Mouse (Mus musculus) kidney, embryonic 16.5 days (tissue): ENCODE measurements around the gene Tmem266. TPM values are rescaled to one million over a fixed set of nuclear protein-coding genes. Genes with fewer than 3 reads are reported as not detected.

Experiments
- ATAC-seq: fragments of 200-750 bp; cut with Nextera tagmentation; 2 replicates; pipeline ENCODE4 v1.8.0; 2017; ENCODE audit warnings: moderate TSS enrichment; ENCODE audit not compliant: low FRiP score, low TSS enrichment
- H3K27ac ChIP-seq: fragments of 300-500 bp; sonication (generic); 2 replicates; pipeline ENCODE4 v1.5.1; 2014; ENCODE audit warnings: low read length
- H3K27me3 ChIP-seq: fragments of 300-500 bp; sonication (generic); 2 replicates; pipeline ENCODE4 v1.6.1; 2014; ENCODE audit warnings: low read length, control low read depth, mixed read lengths; ENCODE audit not compliant: insufficient read depth
- H3K36me3 ChIP-seq: fragments of 300-500 bp; sonication (generic); 2 replicates; pipeline ENCODE4 v1.6.1; 2014; ENCODE audit warnings: low read length, control low read depth, mixed read lengths; ENCODE audit not compliant: insufficient read depth
- H3K4me1 ChIP-seq: fragments of 300-500 bp; sonication (generic); 2 replicates; pipeline ENCODE4 v1.6.1; 2014; ENCODE audit warnings: low read length, control low read depth, mixed read lengths; ENCODE audit not compliant: insufficient read depth
- H3K4me2 ChIP-seq: fragments of 300-500 bp; sonication (generic); replicated peaks from 2 replicates; pipeline ENCODE4 v1.6.1; 2014; ENCODE audit warnings: low read depth, low read length
- H3K4me3 ChIP-seq: fragments of 300-500 bp; sonication (generic); 2 replicates; pipeline ENCODE4 v1.5.1; 2014; ENCODE audit warnings: mild to moderate bottlenecking, low read length
- H3K9ac ChIP-seq: fragments of 300-500 bp; sonication (generic); replicated peaks from 2 replicates; pipeline ENCODE4 v1.6.1; 2014; ENCODE audit warnings: low read length
- H3K9me3 ChIP-seq: fragments of 300-500 bp; sonication (generic); 2 replicates; pipeline ENCODE4 v1.6.1; 2016; ENCODE audit warnings: low read length, control low read depth
- WGBS: fragments of 180-500 bp; shearing (Covaris S2); extraction: QIAGEN DNeasy Blood & Tissue Kit; methylation state at CpG from one replicate; pipeline ENCODE4 v1.1.7; 2014; 5-methylcytosine and 5-hydroxymethylcytosine counted together
- polyA plus RNA-seq: library from polyadenylated mRNA; unstranded; fragments of >200 nt; fragmentation: Nextera tagmentation; extraction: Ambion mirVana; gene quantifications from 2 replicates; pipeline ENCODE4 v1.2.1, GENCODE M21; 2015

The Tmem266 gene
- polyA plus RNA-seq, 1 experiment from 2014 or later: 0.47 TPM

- Histone ChIP-seq H3K4me2 (no peak overlapping the region), H3K9ac (no peak overlapping the region), H3K9me3 (no peaks in the 10 kb centered on the region), H3K4me3 (no peak overlapping the region), H3K36me3 (no peaks in the 10 kb centered on the region), H3K27me3 (no peaks in the 10 kb centered on the region), H3K4me1 (no peaks in the 10 kb centered on the region), H3K27ac (no peak overlapping the region)
- WGBS: 52% methylated on average over 5 of the region's 5 CpGs
- no peak for ATAC-seq
These were observed 19.2 kb upstream of the Tmem266 start for GRCm38 (mm10) chr9:55307557-55307956.

- H3K4me1 ChIP-seq: no peaks in the 10 kb centered on the region
- H3K36me3 ChIP-seq: no peaks in the 10 kb centered on the region
- no peak for ATAC-seq
- H3K9me3 ChIP-seq: no peaks in the 10 kb centered on the region
- H3K9ac ChIP-seq: no peak overlapping the region
- no peak overlapping the region for H3K27ac ChIP-seq
- H3K27me3 ChIP-seq: no peaks in the 10 kb centered on the region
- H3K4me3 ChIP-seq: no peak overlapping the region
- 83% methylated on average over 5 of the region's 5 CpGs for WGBS
- H3K4me2 ChIP-seq: no peak overlapping the region
These were observed 18.3 kb upstream of the Tmem266 start for GRCm38 (mm10) chr9:55308455-55308854.

DNA sequence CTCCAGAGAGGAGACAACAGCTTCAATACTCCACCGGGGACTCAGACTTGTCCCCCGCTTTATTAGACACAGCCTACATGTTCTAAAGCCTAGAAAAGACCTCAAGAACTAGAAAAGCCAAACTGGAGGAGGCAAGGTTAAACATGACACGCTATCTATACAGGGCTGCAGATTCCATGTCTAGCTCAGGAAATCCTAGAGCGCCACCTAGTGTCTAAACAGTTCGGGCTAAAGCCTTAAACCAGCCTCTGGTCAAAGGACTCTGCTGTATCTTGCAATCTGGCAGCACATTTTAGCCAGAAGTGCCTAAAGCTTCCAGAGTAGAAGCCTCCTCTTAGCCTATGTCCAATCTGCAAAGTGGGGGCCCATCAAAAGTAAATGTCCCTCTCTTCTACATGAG lies 15.2 kb upstream of the Tmem266 start:
- no peaks in the 10 kb centered on the region for H3K4me1 ChIP-seq
- no peak overlapping the region for H3K4me2 ChIP-seq
- no peak overlapping the region for H3K9ac ChIP-seq
- no peaks in the 10 kb centered on the region for H3K36me3 ChIP-seq
- no peak overlapping the region for H3K4me3 ChIP-seq
- peak; percentile 77; the same call in 1 of the 2 replicates for ATAC-seq
- H3K9me3 ChIP-seq: no peaks in the 10 kb centered on the region
- 10% methylated on average over 5 of the region's 5 CpGs for WGBS
- no peaks in the 10 kb centered on the region for H3K27me3 ChIP-seq
- H3K27ac ChIP-seq: no peak overlapping the region

GRCm38 (mm10) chr9:55313619-55314261 lies 13.0 kb upstream of the Tmem266 start:
- Histone ChIP-seq H3K27ac (no peak overlapping the region), H3K27me3 (no peaks in the 10 kb centered on the region)
- 59% methylated on average over 12 of the region's 12 CpGs for WGBS

GRCm38 (mm10) chr9:55322641-55323040 lies 4.1 kb upstream of the Tmem266 start:
- Histone ChIP-seq H3K27me3 (peaks cover 52% of the 10 kb centered on the region), H3K4me2 (no peak overlapping the region), H3K4me1 (peaks cover 3% of the 10 kb centered on the region), H3K36me3 (no peaks in the 10 kb centered on the region), H3K9ac (no peak overlapping the region), H3K9me3 (no peaks in the 10 kb centered on the region), H3K27ac (no peak overlapping the region), H3K4me3 (no peak overlapping the region)
- ATAC-seq: no peak
- 55% methylated on average over 1 of the region's 1 CpGs for WGBS

More at GRCm38 (mm10) chr9:55313619-55314261, 13.0 kb upstream of the Tmem266 start:
- Histone ChIP-seq H3K9me3 (no peaks in the 10 kb centered on the region), H3K9ac (no peak overlapping the region), H3K4me1 (no peaks in the 10 kb centered on the region), H3K36me3 (no peaks in the 10 kb centered on the region), H3K4me3 (no peak overlapping the region), H3K4me2 (no peak overlapping the region)
- no peak for ATAC-seq

- no peaks in the 10 kb centered on the region for H3K36me3 ChIP-seq
- H3K9me3 ChIP-seq: no peaks in the 10 kb centered on the region
- H3K4me2 ChIP-seq: no peak overlapping the region
- H3K9ac ChIP-seq: no peak overlapping the region
- no peak overlapping the region for H3K4me3 ChIP-seq
- WGBS: 44% methylated on average over 8 of the region's 8 CpGs
- peaks cover 66% of the 10 kb centered on the region for H3K27me3 ChIP-seq
- peaks cover 3% of the 10 kb centered on the region for H3K4me1 ChIP-seq
- H3K27ac ChIP-seq: no peak overlapping the region
- ATAC-seq: no peak
These were observed 2.6 kb upstream of the Tmem266 start for GRCm38 (mm10) chr9:55324085-55324484.

DNA sequence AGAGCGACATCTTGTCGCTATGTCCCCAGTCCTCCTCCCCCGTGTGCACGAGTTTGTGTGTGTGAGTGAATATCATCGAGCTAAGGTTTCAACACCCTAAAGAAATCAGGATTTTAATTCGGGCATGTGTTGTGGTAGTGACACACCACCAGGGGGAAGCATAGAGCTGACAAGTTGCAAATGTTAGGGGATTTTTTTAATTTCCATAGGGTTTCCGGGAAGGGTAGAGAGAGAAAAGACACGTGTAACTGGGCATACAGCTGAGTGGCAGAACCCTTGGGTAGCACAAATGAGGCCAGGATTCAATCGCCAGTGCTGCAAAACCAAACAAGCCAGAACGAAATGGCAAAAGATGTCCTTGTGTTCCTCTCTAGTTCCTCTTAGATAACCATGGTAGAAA lies 2.2 kb upstream of the Tmem266 start:
- H3K9ac ChIP-seq: no peak overlapping the region
- H3K36me3 ChIP-seq: no peaks in the 10 kb centered on the region
- WGBS: 53% methylated on average over 10 of the region's 10 CpGs
- H3K9me3 ChIP-seq: no peaks in the 10 kb centered on the region
- no peak overlapping the region for H3K27ac ChIP-seq
- no peak overlapping the region for H3K4me3 ChIP-seq
- H3K4me1 ChIP-seq: peaks cover 3% of the 10 kb centered on the region
- ATAC-seq: no peak
- H3K27me3 ChIP-seq: peaks cover 69% of the 10 kb centered on the region
- no peak overlapping the region for H3K4me2 ChIP-seq

- WGBS: 42% methylated on average over 1 of the region's 1 CpGs
- peaks cover 3% of the 10 kb centered on the region for H3K4me1 ChIP-seq
- H3K27ac ChIP-seq: no peak overlapping the region
- H3K9me3 ChIP-seq: no peaks in the 10 kb centered on the region
- no peak for ATAC-seq
- H3K4me3 ChIP-seq: no peak overlapping the region
- H3K36me3 ChIP-seq: no peaks in the 10 kb centered on the region
- no peak overlapping the region for H3K9ac ChIP-seq
- peaks cover 70% of the 10 kb centered on the region for H3K27me3 ChIP-seq
- no peak overlapping the region for H3K4me2 ChIP-seq
These were observed 1.7 kb upstream of the Tmem266 start for GRCm38 (mm10) chr9:55325061-55325460.

- ATAC-seq: no peak
- peak overlapping the region; percentile 80 for H3K9ac ChIP-seq
- WGBS: 13% methylated on average over 18 of the region's 18 CpGs
- H3K9me3 ChIP-seq: no peaks in the 10 kb centered on the region
- H3K4me1 ChIP-seq: peaks cover 3% of the 10 kb centered on the region
- peak overlapping the region; percentile 94 for H3K4me2 ChIP-seq
- no peaks in the 10 kb centered on the region for H3K36me3 ChIP-seq
- H3K27me3 ChIP-seq: peaks cover 77% of the 10 kb centered on the region
- no peak overlapping the region for H3K27ac ChIP-seq
- peak overlapping the region; percentile 76 for H3K4me3 ChIP-seq
These were observed 874 bp upstream of the Tmem266 start for GRCm38 (mm10) chr9:55325564-55326514.

DNA sequence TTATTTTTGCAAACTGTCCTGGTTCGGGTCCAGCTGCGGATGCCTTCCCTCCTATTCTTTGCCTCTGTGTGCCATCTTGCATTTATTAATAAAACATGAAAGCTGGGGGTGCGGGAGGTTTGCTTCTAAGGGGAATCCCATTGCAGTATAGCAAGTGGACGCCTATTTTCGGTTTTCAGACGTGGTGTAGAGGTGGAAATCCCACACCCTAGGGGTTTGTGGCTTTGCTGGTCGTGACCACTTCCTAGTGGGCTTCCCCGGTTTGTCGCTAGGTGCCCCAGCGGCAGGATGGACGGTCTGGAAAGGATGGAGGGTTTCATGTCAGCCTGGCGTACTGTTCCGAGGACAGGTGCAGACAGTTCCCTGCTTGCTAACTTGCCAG lies 512 bp downstream of the Tmem266 start:
- peaks cover 3% of the 10 kb centered on the region for H3K4me1 ChIP-seq
- no peaks in the 10 kb centered on the region for H3K9me3 ChIP-seq
- peak overlapping the region; percentile 94 for H3K4me2 ChIP-seq
- H3K9ac ChIP-seq: peak overlapping the region; percentile 80; the same call in 1 of the 2 replicates
- no peaks in the 10 kb centered on the region for H3K36me3 ChIP-seq
- WGBS: 1% methylated on average over 13 of the region's 13 CpGs
- ATAC-seq: 0 out of 2 replicates have a peak, but pooled peaks have one; percentile 25
- peaks cover 83% of the 10 kb centered on the region for H3K27me3 ChIP-seq
- peak overlapping the region; percentile 76 for H3K4me3 ChIP-seq
- no peak overlapping the region for H3K27ac ChIP-seq
